Mouse (Mus musculus) CH12.LX (cell line): ENCODE data around the gene Lmtk2. TPM values are rescaled to one million over a fixed set of nuclear protein-coding genes. Genes with fewer than 3 reads are reported as not detected.

Experiments used
- DNase-seq: peaks from one replicate; pipeline ENCODE4 v3.0.0-alpha.2; 2013; ENCODE audit errors: extremely low read depth
- H3K27ac ChIP-seq: 2 replicates; pipeline ENCODE4 v1.5.1; 2012; ENCODE audit warnings: low read depth, mild to moderate bottlenecking, control low read depth, moderate library complexity; ENCODE audit not compliant: insufficient read depth
- H3K27me3 ChIP-seq: replicated peaks from 2 replicates; pipeline ENCODE3; 2012; ENCODE audit warnings: inconsistent platforms
- H3K36me3 ChIP-seq, 2 experiments: replicated peaks in 1 of 2; 2 replicates each; pipeline versions ENCODE3 to v1.6.1; 2012; ENCODE audit warnings: inconsistent platforms in 1 of 2, low read length in 1 of 2, mild to moderate bottlenecking in 1 of 2, mixed read lengths in 1 of 2, moderate library complexity in 1 of 2; ENCODE audit not compliant: control insufficient read depth in 1 of 2, insufficient read depth in 1 of 2
- H3K4me1 ChIP-seq, 2 experiments: 2 replicates each; pipeline ENCODE4 v1.6.1; 2012; ENCODE audit warnings: inconsistent platforms in 1 of 2, moderate library complexity in 1 of 2; ENCODE audit not compliant: insufficient read depth in 2 of 2, control insufficient read depth in 1 of 2
- H3K4me2 ChIP-seq: 2 replicates; pipeline ENCODE4 v1.6.1; 2012; ENCODE audit warnings: low read depth, mild to moderate bottlenecking, control low read depth; ENCODE audit not compliant: poor library complexity, insufficient read depth, severe bottlenecking
- H3K4me3 ChIP-seq, 3 experiments: fragments of 150-350 bp in 1 of 3; sonication (generic) in 1 of 3; replicated peaks in 1 of 3; 2 replicates each; pipeline versions ENCODE3 to v1.5.1; 2011 to 2012; ENCODE audit warnings: low read depth in 2 of 3, low read length in 2 of 3, mild to moderate bottlenecking in 2 of 3, moderate library complexity in 2 of 3, control low read depth in 1 of 3, improper control_type of control experiment in 1 of 3, inconsistent platforms in 1 of 3, mixed read lengths in 1 of 3; ENCODE audit not compliant: poor library complexity in 1 of 3
- H3K79me2 ChIP-seq: replicated peaks from 2 replicates; pipeline ENCODE4 v1.6.1; 2012; ENCODE audit warnings: mild to moderate bottlenecking, moderate library complexity; ENCODE audit not compliant: control insufficient read depth, poor library complexity, insufficient read depth, severe bottlenecking; ENCODE audit errors: extremely low read depth
- H3K9ac ChIP-seq: 2 replicates; pipeline ENCODE4 v1.6.1; 2012; ENCODE audit warnings: low read depth, mild to moderate bottlenecking, control low read depth, moderate library complexity; ENCODE audit not compliant: insufficient read depth
- H3K9me3 ChIP-seq: replicated peaks from 2 replicates; pipeline ENCODE3; 2012; ENCODE audit warnings: low read length, inconsistent platforms, mixed read lengths
- BHLHE40 ChIP-seq: IDR thresholded peaks from 2 replicates; pipeline ENCODE4 v1.6.1; 2011; ENCODE audit warnings: mild to moderate bottlenecking, low read depth, low read length, improper control_type of control experiment
- CTCF ChIP-seq, 2 experiments: IDR thresholded peaks in 1 of 2; conservative IDR thresholded peaks in 1 of 2; 2 replicates each; pipeline ENCODE4 v1.5.1; 2011 to 2012; ENCODE audit warnings: low read depth in 2 of 2, low read length in 2 of 2, improper control_type of control experiment in 1 of 2, inconsistent platforms in 1 of 2, mild to moderate bottlenecking in 1 of 2, moderate library complexity in 1 of 2
- ELF1 ChIP-seq: IDR thresholded peaks from 2 replicates; pipeline ENCODE4 v1.6.1; 2014; ENCODE audit warnings: low read depth, mild to moderate bottlenecking, inconsistent platforms, low read length, improper control_type of control experiment
- EP300 ChIP-seq: IDR thresholded peaks from 2 replicates; pipeline ENCODE4 v1.6.1; 2011; ENCODE audit warnings: low read length, improper control_type of control experiment
- ETS1 ChIP-seq: conservative IDR thresholded peaks from 2 replicates; pipeline ENCODE4 v1.6.1; 2012; ENCODE audit warnings: low read depth, mild to moderate bottlenecking, inconsistent platforms, low read length, improper control_type of control experiment, moderate library complexity
- JUN ChIP-seq: IDR thresholded peaks from 2 replicates; pipeline ENCODE4 v1.6.1; 2011; ENCODE audit warnings: low read depth, mild to moderate bottlenecking, low read length, improper control_type of control experiment, moderate library complexity; ENCODE audit not compliant: insufficient read depth
- JUND ChIP-seq: conservative IDR thresholded peaks from 2 replicates; pipeline ENCODE4 v1.6.1; 2011; ENCODE audit warnings: low read depth, low read length, improper control_type of control experiment
- KAT2A ChIP-seq: IDR thresholded peaks from 2 replicates; pipeline ENCODE4 v1.6.1; 2012; ENCODE audit warnings: low read length, improper control_type of control experiment, inconsistent platforms; ENCODE audit not compliant: insufficient replicate concordance
- MAX ChIP-seq: IDR thresholded peaks from 2 replicates; pipeline ENCODE4 v1.6.1; 2011; ENCODE audit warnings: low read length, improper control_type of control experiment
- MXI1 ChIP-seq: IDR thresholded peaks from 2 replicates; pipeline ENCODE4 v1.6.1; 2011; ENCODE audit warnings: mild to moderate bottlenecking, low read depth, low read length, improper control_type of control experiment
- MYC ChIP-seq: IDR thresholded peaks from 2 replicates; pipeline ENCODE4 v1.6.1; 2011; ENCODE audit warnings: low read depth, mild to moderate bottlenecking, improper control_type of control experiment, low read length
- NELFE ChIP-seq: IDR thresholded peaks from 2 replicates; pipeline ENCODE4 v1.6.1; 2011; ENCODE audit warnings: low read depth, low read length, improper control_type of control experiment
- NRF1 ChIP-seq: IDR thresholded peaks from 2 replicates; pipeline ENCODE4 v1.6.1; 2014; ENCODE audit warnings: low read depth, mild to moderate bottlenecking, inconsistent platforms, low read length, improper control_type of control experiment, moderate library complexity
- PAX5 ChIP-seq: IDR thresholded peaks from 2 replicates; pipeline ENCODE4 v1.6.1; 2012; ENCODE audit warnings: low read length, inconsistent platforms, mixed read lengths
- POLR2A ChIP-seq: IDR thresholded peaks from 2 replicates; pipeline ENCODE4 v1.6.1; 2011; ENCODE audit warnings: low read depth, mild to moderate bottlenecking, improper control_type of control experiment, low read length
- POLR2AphosphoS2 ChIP-seq: IDR thresholded peaks from 2 replicates; pipeline ENCODE4 v1.6.1; 2011; ENCODE audit warnings: low read depth, low read length, improper control_type of control experiment
- RCOR1 ChIP-seq: conservative IDR thresholded peaks from 2 replicates; pipeline ENCODE4 v1.6.1; 2012; ENCODE audit warnings: low read depth, mild to moderate bottlenecking, inconsistent platforms, low read length, improper control_type of control experiment
- SIN3A ChIP-seq: IDR thresholded peaks from 2 replicates; pipeline ENCODE4 v1.6.1; 2012; ENCODE audit warnings: low read length, improper control_type of control experiment, inconsistent platforms
- TBP ChIP-seq: conservative IDR thresholded peaks from 2 replicates; pipeline ENCODE4 v1.6.1; 2011; ENCODE audit warnings: low read depth, low read length, improper control_type of control experiment
- TCF12 ChIP-seq: IDR thresholded peaks from 2 replicates; pipeline ENCODE4 v1.6.1; 2014; ENCODE audit warnings: low read depth, mild to moderate bottlenecking, inconsistent platforms, low read length, improper control_type of control experiment
- UBTF ChIP-seq: IDR thresholded peaks from 2 replicates; pipeline ENCODE4 v1.6.1; 2012; ENCODE audit warnings: low read depth, mild to moderate bottlenecking, inconsistent platforms, low read length, improper control_type of control experiment, moderate library complexity
- USF1 ChIP-seq: IDR thresholded peaks from 2 replicates; pipeline ENCODE4 v1.6.1; 2014; ENCODE audit warnings: low read depth, mild to moderate bottlenecking, inconsistent platforms, low read length, improper control_type of control experiment
- USF2 ChIP-seq: conservative IDR thresholded peaks from 2 replicates; pipeline ENCODE4 v1.6.1; 2011; ENCODE audit warnings: low read depth, low read length, improper control_type of control experiment
- ZMIZ1 ChIP-seq: IDR thresholded peaks from 2 replicates; pipeline ENCODE4 v1.6.1; 2012; ENCODE audit warnings: low read depth, mild to moderate bottlenecking, inconsistent platforms, low read length, improper control_type of control experiment
- dilution Hi-C: fragments of 300-500 bp; cut with MboI; formaldehyde crosslinking; loops from 2 replicates; pipeline ENCODE4 v1.14.3; 2020; ENCODE audit warnings: low sequenced_read_pairs; ENCODE audit not compliant: extremely low pct_unique_long_range_greater_than_20kb, extremely low pct_ligation_motif_present
- in situ Hi-C: fragments of 300-500 bp; cut with MboI; formaldehyde crosslinking; loops from 3 replicates; pipeline ENCODE4 v1.14.3; 2019; ENCODE audit warnings: low sequenced_read_pairs, low pct_ligation_motif_present, low pct_unique_long_range_greater_than_20kb, mixed read lengths
- polyA plus RNA-seq: library from polyadenylated mRNA; unstranded; fragments of >175 nt; gene quantifications from 2 replicates; pipeline ENCODE4 v1.2.1, GENCODE M21; 2012; ENCODE audit warnings: low read depth; ENCODE audit not compliant: insufficient read length
- total RNA-seq, 2 experiments: library from RNA; depleted of rRNA; stranded (reverse); fragments of 300-350 nt in 1 of 2; fragments of >200 nt in 1 of 2; gene quantifications; 2 replicates each; pipeline ENCODE4 v1.2.3; 2012 to 2014

Gene Lmtk2
- total and polyA plus RNA-seq, 3 experiments: 5.1 to 10.1 (median 5.7) TPM

- Histone ChIP-seq H3K27me3 (peaks cover 24% of the 10 kb centered on the region), H3K79me2 (no peaks in the 10 kb centered on the region), H3K9ac (no peak overlapping the region), H3K27ac (no peak overlapping the region), H3K4me3 (no peak overlapping the region)
- no peak for TF ChIP-seq NRF1
- no peak for TF ChIP-seq USF1
- TF ChIP-seq POLR2AphosphoS2: no peak
- TF ChIP-seq ELF1: no peak
- no peak for TF ChIP-seq MYC
- TF ChIP-seq CTCF (conservative IDR thresholded peaks at IDR 0.05 in 1 of 2, IDR thresholded peaks at IDR 0.05 in 1 of 2; ENCODE audit: low read depth in 2 of 2, low read length in 2 of 2): no peak
- TF ChIP-seq BHLHE40: no peak
- no peak for TF ChIP-seq TBP
- TF ChIP-seq ETS1: no peak
- no peak for TF ChIP-seq MAX
- no peak for TF ChIP-seq MXI1
- TF ChIP-seq UBTF: no peak
- TF ChIP-seq, all 38 proteins: peak for 0
- Histone ChIP-seq H3K9me3 (peaks cover 9% of the 10 kb centered on the region), H3K4me2 (no peak overlapping the region), H3K36me3 (no peaks in the 10 kb centered on the region), H3K4me1 (no peaks in the 10 kb centered on the region)
- no peak for DNase-seq
- dilution Hi-C loops (no loop called here), in situ Hi-C loops (no loop called here)
Observed at GRCm38 (mm10) chr5:144082006-144082405, 18.2 kb upstream of the Lmtk2 start.

- no peak overlapping the region for H3K27ac ChIP-seq
- no peaks in the 10 kb centered on the region for H3K79me2 ChIP-seq
- H3K4me1 ChIP-seq: no peaks in the 10 kb centered on the region
- H3K27me3 ChIP-seq: peaks cover 26% of the 10 kb centered on the region
- peaks cover 4% of the 10 kb centered on the region for H3K9me3 ChIP-seq
- H3K36me3 ChIP-seq: no peaks in the 10 kb centered on the region
- no peak overlapping the region for H3K9ac ChIP-seq
- H3K4me2 ChIP-seq: no peak overlapping the region
- no peak for DNase-seq
- dilution Hi-C loops: no loop called here
- in situ Hi-C loops: no loop called here
- TF ChIP-seq CTCF (conservative IDR thresholded peaks at IDR 0.05 in 1 of 2, IDR thresholded peaks at IDR 0.05 in 1 of 2; ENCODE audit: low read depth in 2 of 2, low read length in 2 of 2): no peak
- no peak for TF ChIP-seq EP300
- no peak for TF ChIP-seq PAX5
- no peak for TF ChIP-seq JUN
- TF ChIP-seq TCF12: no peak
- TF ChIP-seq SIN3A: no peak
- no peak for TF ChIP-seq NELFE
- TF ChIP-seq USF2: no peak
- no peak for TF ChIP-seq KAT2A
- no peak for TF ChIP-seq MXI1
- no peak for TF ChIP-seq RCOR1
- no peak for TF ChIP-seq BHLHE40
- no peak for TF ChIP-seq ELF1
- TF ChIP-seq JUND: no peak
- no peak for TF ChIP-seq POLR2A
- no peak for TF ChIP-seq ZMIZ1
- TF ChIP-seq MYC: no peak
- H3K4me3 ChIP-seq: no peak overlapping the region
Observed at GRCm38 (mm10) chr5:144083521-144083920, 16.7 kb upstream of the Lmtk2 start.
